Mouse (Mus musculus) heart, embryonic 15.5 days (tissue): ENCODE results near the gene Olfr444. TPM values are rescaled to one million over a fixed set of nuclear protein-coding genes. Genes with fewer than 3 reads are reported as not detected.

Source experiments
- ATAC-seq: fragments of 200-750 bp; cut with Nextera tagmentation; replicated peaks from 2 replicates; pipeline ENCODE4 v1.8.0; 2017; ENCODE audit warnings: low read depth, moderate TSS enrichment; ENCODE audit not compliant: insufficient number of reproducible peaks, insufficient read depth, low FRiP score
- H3K27ac ChIP-seq: fragments of 300-500 bp; sonication (generic); 2 replicates; pipeline ENCODE4 v1.5.1; 2015; ENCODE audit warnings: mild to moderate bottlenecking, inconsistent platforms
- H3K27me3 ChIP-seq: fragments of 300-500 bp; sonication (generic); 2 replicates; pipeline ENCODE4 v1.6.1; 2015; ENCODE audit warnings: inconsistent platforms
- H3K36me3 ChIP-seq: fragments of 300-500 bp; sonication (generic); 2 replicates; pipeline ENCODE4 v1.6.1; 2015; ENCODE audit warnings: mild to moderate bottlenecking, inconsistent platforms
- H3K4me1 ChIP-seq: fragments of 300-500 bp; sonication (generic); replicated peaks from 2 replicates; pipeline ENCODE4 v1.6.1; 2015; ENCODE audit warnings: inconsistent platforms
- H3K4me2 ChIP-seq: fragments of 300-500 bp; sonication (generic); 2 replicates; pipeline ENCODE4 v1.6.1; 2015; ENCODE audit warnings: inconsistent platforms, mild to moderate bottlenecking, moderate library complexity
- H3K4me3 ChIP-seq: fragments of 300-500 bp; sonication (generic); 2 replicates; pipeline ENCODE4 v1.5.1; 2015; ENCODE audit warnings: mild to moderate bottlenecking, inconsistent platforms
- H3K9ac ChIP-seq: fragments of 300-500 bp; sonication (generic); 2 replicates; pipeline ENCODE4 v1.6.1; 2015; ENCODE audit warnings: mild to moderate bottlenecking, inconsistent platforms
- H3K9me3 ChIP-seq: fragments of 300-500 bp; sonication (generic); replicated peaks from 2 replicates; pipeline ENCODE4 v1.6.1; 2016; ENCODE audit warnings: inconsistent platforms
- WGBS: fragments of 180-500 bp; shearing (Covaris S2); methylation state at CpG from one replicate; pipeline ENCODE4 v1.1.7; 2015; ENCODE audit warnings: mixed read lengths; 5-methylcytosine and 5-hydroxymethylcytosine counted together
- polyA plus RNA-seq: library from polyadenylated mRNA; unstranded; fragments of >200 nt; fragmentation: Nextera tagmentation; extraction: Ambion mirVana; gene quantifications from 2 replicates; pipeline ENCODE4 v1.2.1, GENCODE M21; 2015

Olfr444 gene
- polyA plus RNA-seq = not detected in 2 replicates

DNA sequence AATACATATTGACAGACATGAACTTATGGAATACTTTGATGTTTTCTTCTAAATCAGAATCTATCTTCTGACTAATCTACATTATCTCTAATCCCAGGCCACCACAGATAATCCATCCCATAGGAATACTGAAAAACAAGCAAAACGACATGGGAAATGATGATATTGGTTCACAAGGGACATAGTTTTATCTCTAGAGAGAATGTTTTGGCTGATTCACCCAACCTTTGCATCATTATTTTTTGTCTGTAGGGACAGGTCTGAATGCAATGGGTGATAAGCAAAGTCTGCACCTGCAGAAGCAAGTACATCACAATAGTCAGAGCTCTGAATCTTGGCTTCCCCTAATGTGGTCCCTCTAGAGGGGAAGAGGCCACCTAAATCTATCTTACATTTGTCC lies at the start of gene Olfr444:
Olfr444 (plus strand) TSS at position 301 of the 400 bp plus-strand sequence.
- Histone ChIP-seq H3K36me3 (no peaks in the 10 kb centered on the region), H3K27ac (no peak within 1 kb of the TSS), H3K9ac (no peak within 1 kb of the TSS), H3K4me1 (no peaks in the 10 kb centered on the region), H3K4me3 (no peak within 1 kb of the TSS), H3K9me3 (no peaks in the 10 kb centered on the region), H3K4me2 (no peak within 1 kb of the TSS), H3K27me3 (no peaks in the 10 kb centered on the region)
- 57% methylated on average over 1 of the region's 1 CpGs for WGBS
- no peak for ATAC-seq

DNA sequence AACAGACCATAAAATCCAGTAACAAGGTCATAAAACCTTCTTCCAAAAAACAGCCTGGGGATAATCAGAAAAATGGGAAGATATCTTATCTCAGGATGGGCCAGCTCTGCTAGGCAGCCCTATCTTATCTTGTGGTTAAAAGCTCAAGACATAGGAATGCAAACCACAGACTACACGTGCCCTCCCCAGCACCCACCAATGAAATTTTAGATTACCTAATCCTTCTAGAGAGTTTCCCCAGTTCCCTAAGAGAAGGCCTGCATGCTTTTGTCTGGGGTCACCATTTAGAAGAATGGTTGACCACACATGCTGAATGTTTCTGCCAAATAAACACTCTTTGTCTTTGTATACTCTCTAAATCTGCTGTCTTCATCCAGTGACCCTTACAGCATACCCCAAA lies 48.5 kb upstream of the Olfr444 start:
- Histone ChIP-seq H3K4me3 (no peak overlapping the region), H3K4me2 (no peak overlapping the region), H3K27ac (no peak overlapping the region), H3K4me1 (no peaks in the 10 kb centered on the region), H3K27me3 (no peaks in the 10 kb centered on the region), H3K9ac (no peak overlapping the region), H3K9me3 (no peaks in the 10 kb centered on the region), H3K36me3 (no peaks in the 10 kb centered on the region)
- ATAC-seq = no peak
- WGBS = 0% methylated on average over 1 of the region's 1 CpGs

DNA sequence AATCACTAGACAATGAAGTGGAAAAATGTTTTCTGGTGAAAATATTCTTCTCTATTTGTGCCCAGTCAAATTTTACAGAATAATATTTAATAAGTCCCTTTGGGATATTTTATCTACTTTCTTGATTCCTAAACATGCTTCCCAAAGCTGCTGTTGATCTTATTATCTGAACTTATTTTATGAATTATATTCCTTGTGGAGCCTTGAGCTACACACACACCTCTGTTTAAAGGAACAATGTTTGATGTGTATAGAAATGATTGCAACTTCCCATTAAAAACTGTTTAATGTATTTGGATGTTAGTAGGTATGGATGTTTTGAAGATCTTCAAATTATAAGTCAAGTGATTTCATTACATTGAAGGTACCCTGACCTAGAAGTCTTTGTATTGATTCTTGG lies 40.3 kb upstream of the Olfr444 start, which contains the start of gene Olfr447:
Olfr447 (plus strand) TSS at position 301 of the 400 bp plus-strand sequence.
- no peak within 1 kb of the TSS for H3K9ac ChIP-seq
- H3K27me3 ChIP-seq = no peaks in the 10 kb centered on the region
- no peaks in the 10 kb centered on the region for H3K4me1 ChIP-seq
- no peaks in the 10 kb centered on the region for H3K9me3 ChIP-seq
- no peak within 1 kb of the TSS for H3K4me2 ChIP-seq
- no peaks in the 10 kb centered on the region for H3K36me3 ChIP-seq
- H3K27ac ChIP-seq = no peak within 1 kb of the TSS
- no peak for ATAC-seq
- no peak within 1 kb of the TSS for H3K4me3 ChIP-seq

DNA sequence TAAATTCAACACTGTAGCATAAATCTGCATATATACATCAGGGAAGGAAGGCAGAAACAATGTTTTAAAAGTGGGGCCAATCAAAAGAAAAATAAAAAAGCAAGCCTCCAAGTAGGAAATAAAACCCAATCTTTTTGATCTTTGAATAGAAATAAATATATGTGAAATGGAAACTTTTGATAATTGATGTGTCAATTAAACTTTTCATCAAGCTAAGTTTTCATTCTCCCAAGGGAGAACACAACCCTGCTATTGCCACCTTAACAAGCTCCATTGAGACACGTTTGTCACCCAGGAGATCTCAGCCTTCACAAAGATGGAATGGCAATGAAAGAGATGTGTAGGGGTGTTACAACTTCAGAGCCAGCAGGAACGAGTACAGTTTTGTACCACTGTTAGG lies 27.8 kb upstream of the Olfr444 start, which contains the start of gene Olfr446:
Olfr446 (plus strand) TSS at position 301 of the 400 bp plus-strand sequence.
- no peak within 1 kb of the TSS for H3K27ac ChIP-seq
- H3K9ac ChIP-seq = no peak within 1 kb of the TSS
- no peaks in the 10 kb centered on the region for H3K9me3 ChIP-seq
- no peak within 1 kb of the TSS for H3K4me2 ChIP-seq
- 56% methylated on average over 2 of the region's 2 CpGs for WGBS
- no peaks in the 10 kb centered on the region for H3K27me3 ChIP-seq
- no peak within 1 kb of the TSS for H3K4me3 ChIP-seq
- no peak for ATAC-seq
- H3K36me3 ChIP-seq = no peaks in the 10 kb centered on the region
- no peaks in the 10 kb centered on the region for H3K4me1 ChIP-seq

DNA sequence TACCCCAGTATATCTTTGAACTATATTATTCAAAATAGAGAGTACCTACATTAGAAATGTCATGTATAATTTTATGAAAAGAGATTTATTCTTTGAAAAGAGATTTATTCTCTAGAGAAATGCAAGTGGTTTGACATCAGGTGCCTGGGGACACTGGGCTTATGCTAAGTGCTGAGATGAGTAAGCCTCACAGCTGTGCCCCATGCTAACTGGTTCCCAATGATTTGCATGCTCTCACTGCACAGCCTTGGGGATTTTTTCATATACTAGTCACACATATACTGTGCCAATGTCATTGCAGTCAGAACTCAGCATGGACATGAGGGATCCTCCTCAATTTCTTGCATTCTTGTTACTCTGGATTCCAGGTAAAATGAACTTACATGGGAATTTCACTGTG lies 31.5 kb downstream of the Olfr444 start:
- Histone ChIP-seq H3K36me3 (no peaks in the 10 kb centered on the region), H3K4me2 (no peak overlapping the region), H3K9ac (no peak overlapping the region), H3K9me3 (no peaks in the 10 kb centered on the region), H3K27me3 (no peaks in the 10 kb centered on the region), H3K27ac (no peak overlapping the region), H3K4me1 (no peaks in the 10 kb centered on the region), H3K4me3 (no peak overlapping the region)
- no peak for ATAC-seq

Other genes starting within 250 kb of the Olfr444 start
- gene Tcaf1, start 239.0 kb upstream of the Olfr444 start, polyA plus RNA-seq = 41.4 and 48.0 TPM in 2 replicates
- gene Olfr453, start 209.7 kb upstream of the Olfr444 start, polyA plus RNA-seq = not detected in 2 replicates
- gene Olfr38, start 192.7 kb upstream of the Olfr444 start, polyA plus RNA-seq = not detected in 2 replicates
- gene Olfr452, start 164.0 kb upstream of the Olfr444 start, polyA plus RNA-seq = not detected in 2 replicates
- gene Olfr450, start 137.1 kb upstream of the Olfr444 start, polyA plus RNA-seq = not detected in 2 replicates
- gene Olfr449, start 114.7 kb upstream of the Olfr444 start, polyA plus RNA-seq = not detected in 2 replicates
- not detected in 2 replicates for gene Olfr448, start 58.6 kb upstream of the Olfr444 start, polyA plus RNA-seq
- not detected in 2 replicates for gene Olfr447, start 40.2 kb upstream of the Olfr444 start, polyA plus RNA-seq
- not detected in 2 replicates for gene Olfr446, start 27.7 kb upstream of the Olfr444 start, polyA plus RNA-seq
- not detected in 2 replicates for gene Olfr441, start 157.3 kb downstream of the Olfr444 start, polyA plus RNA-seq
- not detected in 2 replicates for gene Olfr237-ps1, start 197.5 kb downstream of the Olfr444 start, polyA plus RNA-seq
- not detected in 2 replicates for gene Olfr437, start 214.2 kb downstream of the Olfr444 start, polyA plus RNA-seq
- gene Olfr13, start 223.1 kb downstream of the Olfr444 start, polyA plus RNA-seq = not detected in 2 replicates
- gene Olfr435, start 248.1 kb downstream of the Olfr444 start, polyA plus RNA-seq = not detected in 2 replicates